Mouse (Mus musculus): ENCODE results near the gene Gjb3. TPM values are rescaled to one million over a fixed set of nuclear protein-coding genes. Genes with fewer than 3 reads are reported as not detected.

Gene Gjb3
- polyA plus RNA-seq, 1 experiment from 2014 or later, result 3.1 TPM

GRCm38 (mm10) chr4:127311561-127311960 is 19.1 kb downstream of the Gjb3 start:
- H3K9me3 ChIP-seq, result no peaks in the 10 kb centered on the region
- no peak overlapping the region for H3K4me3 ChIP-seq
- no peak overlapping the region for H3K27ac ChIP-seq
- H3K36me3 ChIP-seq (replicated peaks), result no peaks in the 10 kb centered on the region
- 74% methylated on average over 9 of the region's 9 CpGs for WGBS
- H3K27me3 ChIP-seq (ENCODE audit: poor library complexity, severe bottlenecking), result peaks cover 57% of the 10 kb centered on the region
- H3K4me1 ChIP-seq, result peaks cover 23% of the 10 kb centered on the region
- DNase-seq (ENCODE audit: extremely low spot score, low spot score), result no peak

- H3K9me3 ChIP-seq, result no peaks in the 10 kb centered on the region
- peaks cover 16% of the 10 kb centered on the region for H3K27me3 ChIP-seq (ENCODE audit: poor library complexity, severe bottlenecking)
- H3K4me1 ChIP-seq, result no peaks in the 10 kb centered on the region
- no peak for DNase-seq (ENCODE audit: extremely low spot score, low spot score)
- 66% methylated on average over 2 of the region's 2 CpGs for WGBS
- H3K4me3 ChIP-seq, result no peak overlapping the region
- no peaks in the 10 kb centered on the region for H3K36me3 ChIP-seq (replicated peaks)
- no peak overlapping the region for H3K27ac ChIP-seq
Observed at GRCm38 (mm10) chr4:127306915-127307314, 23.7 kb downstream of the Gjb3 start.

GRCm38 (mm10) chr4:127303796-127304195 is 26.8 kb downstream of the Gjb3 start:
- H3K36me3 ChIP-seq (replicated peaks), result no peaks in the 10 kb centered on the region
- WGBS, result 87% methylated on average over 3 of the region's 3 CpGs
- DNase-seq (ENCODE audit: extremely low spot score, low spot score), result no peak
- H3K27me3 ChIP-seq (ENCODE audit: poor library complexity, severe bottlenecking), result no peaks in the 10 kb centered on the region
- H3K4me3 ChIP-seq, result no peak overlapping the region
- H3K9me3 ChIP-seq, result no peaks in the 10 kb centered on the region
- no peak overlapping the region for H3K27ac ChIP-seq
- H3K4me1 ChIP-seq, result no peaks in the 10 kb centered on the region

- Histone ChIP-seq H3K9me3 (no peaks in the 10 kb centered on the region), H3K36me3 (replicated peaks) (no peaks in the 10 kb centered on the region), H3K4me1 (no peaks in the 10 kb centered on the region), H3K27me3 (ENCODE audit: poor library complexity, severe bottlenecking) (no peaks in the 10 kb centered on the region), H3K27ac (no peak overlapping the region), H3K4me3 (no peak overlapping the region)
- no peak for DNase-seq (ENCODE audit: extremely low spot score, low spot score)
- WGBS, result 84% methylated on average over 5 of the region's 5 CpGs
Observed at GRCm38 (mm10) chr4:127300503-127300902, 30.1 kb downstream of the Gjb3 start.

- DNase-seq (ENCODE audit: extremely low spot score, low spot score), result no peak
- Histone ChIP-seq H3K27ac (no peak overlapping the region), H3K4me3 (no peak overlapping the region), H3K36me3 (replicated peaks) (no peaks in the 10 kb centered on the region), H3K4me1 (peaks cover 9% of the 10 kb centered on the region), H3K9me3 (no peaks in the 10 kb centered on the region), H3K27me3 (ENCODE audit: poor library complexity, severe bottlenecking) (no peaks in the 10 kb centered on the region)
- WGBS, result 83% methylated on average over 5 of the region's 5 CpGs
Observed at GRCm38 (mm10) chr4:127292631-127293030, 38.0 kb downstream of the Gjb3 start.

- no peaks in the 10 kb centered on the region for H3K36me3 ChIP-seq (replicated peaks)
- H3K9me3 ChIP-seq, result no peaks in the 10 kb centered on the region
- DNase-seq (ENCODE audit: extremely low spot score, low spot score), result no peak
- H3K4me3 ChIP-seq, result no peak overlapping the region
- peaks cover 9% of the 10 kb centered on the region for H3K4me1 ChIP-seq
- H3K27me3 ChIP-seq (ENCODE audit: poor library complexity, severe bottlenecking), result no peaks in the 10 kb centered on the region
- WGBS, result 75% methylated on average over 6 of the region's 6 CpGs
- H3K27ac ChIP-seq, result no peak overlapping the region
Observed at GRCm38 (mm10) chr4:127289039-127289548, 41.5 kb downstream of the Gjb3 start.

GRCm38 (mm10) chr4:127286907-127287306 is 43.7 kb downstream of the Gjb3 start:
- no peak overlapping the region for H3K27ac ChIP-seq
- no peaks in the 10 kb centered on the region for H3K9me3 ChIP-seq
- WGBS, result 87% methylated on average over 4 of the region's 4 CpGs
- H3K27me3 ChIP-seq (ENCODE audit: poor library complexity, severe bottlenecking), result no peaks in the 10 kb centered on the region
- H3K4me1 ChIP-seq, result peaks cover 5% of the 10 kb centered on the region; the same call in 1 of the 2 replicates
- no peaks in the 10 kb centered on the region for H3K36me3 ChIP-seq (replicated peaks)
- no peak for DNase-seq (ENCODE audit: extremely low spot score, low spot score)
- H3K4me3 ChIP-seq, result no peak overlapping the region

GRCm38 (mm10) chr4:127279241-127279640 is 51.4 kb downstream of the Gjb3 start:
- no peaks in the 10 kb centered on the region for H3K9me3 ChIP-seq
- H3K4me1 ChIP-seq, result peaks cover 13% of the 10 kb centered on the region
- H3K27me3 ChIP-seq (ENCODE audit: poor library complexity, severe bottlenecking), result no peaks in the 10 kb centered on the region
- H3K4me3 ChIP-seq, result no peak overlapping the region
- WGBS, result 84% methylated on average over 9 of the region's 9 CpGs
- H3K36me3 ChIP-seq (replicated peaks), result no peaks in the 10 kb centered on the region
- no peak overlapping the region for H3K27ac ChIP-seq
- no peak for DNase-seq (ENCODE audit: extremely low spot score, low spot score)

GRCm38 (mm10) chr4:127278451-127279001 is 52.1 kb downstream of the Gjb3 start:
- H3K36me3 ChIP-seq (replicated peaks), result no peaks in the 10 kb centered on the region
- WGBS, result 58% methylated on average over 9 of the region's 9 CpGs
- no peak overlapping the region; the same call in 1 of the 2 replicates for H3K27ac ChIP-seq

More at GRCm38 (mm10) chr4:127278451-127279001, 52.1 kb downstream of the Gjb3 start:
- DNase-seq (ENCODE audit: extremely low spot score, low spot score), result no peak
- H3K4me1 ChIP-seq, result peaks cover 13% of the 10 kb centered on the region
- no peaks in the 10 kb centered on the region for H3K9me3 ChIP-seq
- no peak overlapping the region for H3K4me3 ChIP-seq
- H3K27me3 ChIP-seq (ENCODE audit: poor library complexity, severe bottlenecking), result no peaks in the 10 kb centered on the region

Other genes with a start within 250 kb of the Gjb3 start
- 13.4 and 13.5 TPM in 2 replicates for gene Tmem35b, start 207.2 kb downstream of the Gjb3 start, polyA plus RNA-seq (2016; fragmentation: Nextera tagmentation; extraction: Ambion mirVana)
- gene Dlgap3, start 161.6 kb downstream of the Gjb3 start, polyA plus RNA-seq (2016; fragmentation: Nextera tagmentation; extraction: Ambion mirVana), result 1.0 and 1.2 TPM in 2 replicates
- gene Smim12, start 87.1 kb downstream of the Gjb3 start, polyA plus RNA-seq (2016; fragmentation: Nextera tagmentation; extraction: Ambion mirVana), result 78.0 and 79.1 TPM in 2 replicates
- 9.6 and 11.1 TPM in 2 replicates for gene Gja4, start 16.8 kb downstream of the Gjb3 start, polyA plus RNA-seq (2016; fragmentation: Nextera tagmentation; extraction: Ambion mirVana)
- not detected in 2 replicates for gene Gjb4, start 23.2 kb upstream of the Gjb3 start, polyA plus RNA-seq (2016; fragmentation: Nextera tagmentation; extraction: Ambion mirVana)
- gene Gjb5, start 27.3 kb upstream of the Gjb3 start, polyA plus RNA-seq (2016; fragmentation: Nextera tagmentation; extraction: Ambion mirVana), result 0.58 and 0.82 TPM in 2 replicates

All from forebrain, embryonic 10.5 days (tissue).